Mouse (Mus musculus) kidney, adult 2 months (tissue): ENCODE measurements around the gene Gne.

Source experiments
- CTCF ChIP-seq: fragments of 200-500 bp; conservative IDR thresholded peaks from 2 replicates; pipeline ENCODE4 v1.5.1; 2011; ENCODE audit warnings: low read depth, mild to moderate bottlenecking, control low read depth, low read length, moderate library complexity, mixed read lengths; ENCODE audit not compliant: insufficient read depth, insufficient read length
- POLR2A ChIP-seq: fragments of 200-500 bp; IDR thresholded peaks from one replicate; pipeline ENCODE4 v1.6.1; 2011; ENCODE audit warnings: low read depth, low read length, control low read depth

- no peak for TF ChIP-seq CTCF
- no peak for TF ChIP-seq POLR2A
Observed at GRCm38 (mm10) chr4:44071741-44072145, 12.2 kb downstream of the Gne start.
